Mouse (Mus musculus) erythroblast, embryonic 14.5 days (primary cell): ENCODE data around the gene Med19.

Source experiments
- GATA1 ChIP-seq: IDR thresholded peaks from 2 replicates; pipeline ENCODE4 v1.6.1; 2012; ENCODE audit warnings: low read length, inconsistent platforms, mixed read lengths
- TAL1 ChIP-seq: IDR thresholded peaks from 3 replicates; pipeline ENCODE4 v1.6.1; 2012; ENCODE audit warnings: low read length, inconsistent platforms, mixed read lengths

DNA sequence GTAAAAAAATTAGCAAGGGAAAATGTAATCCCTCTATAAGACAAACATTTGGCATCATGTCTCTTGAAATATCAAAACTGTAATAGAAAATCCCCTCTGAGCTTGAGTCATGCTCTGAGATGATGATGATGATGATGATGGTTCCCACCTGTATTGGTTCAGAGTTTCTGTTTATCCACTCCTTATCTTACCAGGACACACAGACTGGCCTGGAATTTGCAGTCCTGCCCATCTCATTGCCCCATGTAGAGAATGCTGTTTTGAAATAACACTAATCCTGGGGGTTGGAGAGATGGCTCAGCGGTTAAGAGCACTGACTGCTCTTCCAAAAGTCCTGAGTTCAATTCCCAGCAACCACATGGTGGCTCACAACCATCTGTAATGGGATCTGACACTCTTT is 54.2 kb downstream of the Med19 start:
- peak; percentile 70 for TF ChIP-seq GATA1
- TF ChIP-seq TAL1, result peak; percentile 53; the same call in 2 of the 3 replicates
